Mouse (Mus musculus) inflammation-experienced regulatory T-cells, adult 6 months (primary cell): Measurements from ENCODE around the gene Ilkap. TPM values are rescaled to one million over a fixed set of nuclear protein-coding genes. Genes with fewer than 3 reads are reported as not detected.

ENCODE experiments used
- ATAC-seq: one replicate; pipeline ENCODE4 v1.8.0; 2017
- polyA plus RNA-seq, 3 experiments: library from polyadenylated mRNA; unstranded; fragments of 100-300 nt; shearing (Covaris generic); gene quantifications; one replicate each; pipeline ENCODE4 v1.2.1; 2017

Ilkap gene
- polyA plus RNA-seq, 3 experiments from 2014 or later = 30.1 to 46.9 (median 37.7) TPM

- no peak for ATAC-seq
These were observed 42.5 kb downstream of the Ilkap start for GRCm38 (mm10) chr1:91356105-91356504.

GRCm38 (mm10) chr1:91352277-91352676 is 46.3 kb downstream of the Ilkap start:
- no peak for ATAC-seq

GRCm38 (mm10) chr1:91351249-91351648 is 47.4 kb downstream of the Ilkap start:
- no peak for ATAC-seq

- no peak for ATAC-seq
These were observed 47.8 kb downstream of the Ilkap start, which contains the start of gene Klhl30 for GRCm38 (mm10) chr1:91350841-91351240. Gene Klhl30, plus strand, starts transcription at chr1:91351016.

- peak; percentile 63 for ATAC-seq
These were observed 51.7 kb downstream of the Ilkap start for GRCm38 (mm10) chr1:91346892-91347291.

GRCm38 (mm10) chr1:91344921-91345685 is 53.5 kb downstream of the Ilkap start:
- ATAC-seq = no peak

GRCm38 (mm10) chr1:91344001-91344400 is 54.6 kb downstream of the Ilkap start:
- ATAC-seq = no peak

GRCm38 (mm10) chr1:91337355-91337754 is 61.3 kb downstream of the Ilkap start:
- ATAC-seq = no peak

- ATAC-seq = no peak
These were observed 65.0 kb downstream of the Ilkap start for GRCm38 (mm10) chr1:91333582-91333981.

GRCm38 (mm10) chr1:91332102-91332501 is 66.5 kb downstream of the Ilkap start:
- no peak for ATAC-seq

- ATAC-seq = no peak
These were observed 73.0 kb downstream of the Ilkap start for GRCm38 (mm10) chr1:91325488-91326042.

GRCm38 (mm10) chr1:91324646-91325045 is 74.0 kb downstream of the Ilkap start:
- no peak for ATAC-seq

Other genes starting within 250 kb of the Ilkap start
- gene Ramp1, start 219.0 kb downstream of the Ilkap start, polyA plus RNA-seq = 10 to 100 TPM; 10.3 to 37.8 (median 35.7) TPM
- gene Ube2f, start 148.5 kb downstream of the Ilkap start, polyA plus RNA-seq = 100 to 1,000 TPM in 2 of 3 experiments, 10 to 100 TPM in 1; 86.0 to 104 (median 100) TPM
- 10 to 100 TPM; 64.1 to 75.8 (median 73.6) TPM for gene Scly, start 100.5 kb downstream of the Ilkap start, polyA plus RNA-seq
- gene Espnl, start 76.7 kb downstream of the Ilkap start, polyA plus RNA-seq = not detected
- gene Klhl30, start 47.8 kb downstream of the Ilkap start, polyA plus RNA-seq = not detected
- not detected for gene Erfe, start 32.4 kb downstream of the Ilkap start, polyA plus RNA-seq
- gene Hes6, start 15.2 kb upstream of the Ilkap start, polyA plus RNA-seq = 10 to 100 TPM; 11.0 to 13.3 (median 11.4) TPM
- 1 to 10 TPM in 2 of 3 experiments, under 1 TPM in 1; 0.69 to 1.6 (median 1.2) TPM for gene Per2, start 60.5 kb upstream of the Ilkap start, polyA plus RNA-seq
- 1 to 10 TPM; 3.3 to 4.8 (median 3.3) TPM for gene Traf3ip1, start 95.8 kb upstream of the Ilkap start, polyA plus RNA-seq
- gene Asb1, start 141.7 kb upstream of the Ilkap start, polyA plus RNA-seq = 1 to 10 TPM; 2.3 to 4.3 (median 3.0) TPM